Mouse (Mus musculus) thymus, adult 2 months (tissue): ENCODE measurements around the gene Map4k4. TPM values are rescaled to one million over a fixed set of nuclear protein-coding genes. Genes with fewer than 3 reads are reported as not detected.

Experiments used
- DNase-seq: peaks from one replicate; pipeline ENCODE4 v3.0.0; 2021
- H3K27ac ChIP-seq: fragments of 200-500 bp; 2 replicates; pipeline ENCODE4 v1.5.1; 2012; ENCODE audit warnings: low read length, control low read depth; ENCODE audit not compliant: control insufficient read depth, insufficient read depth
- H3K27me3 ChIP-seq: fragments of 200-500 bp; 2 replicates; pipeline ENCODE4 v1.6.1; 2012; ENCODE audit warnings: mild to moderate bottlenecking, low read length, moderate library complexity, mixed read lengths; ENCODE audit not compliant: control insufficient read depth, insufficient read depth
- H3K36me3 ChIP-seq: fragments of 200-500 bp; 2 replicates; pipeline ENCODE4 v1.6.1; 2012; ENCODE audit warnings: mild to moderate bottlenecking, low read length, moderate library complexity; ENCODE audit not compliant: control insufficient read depth, insufficient read depth
- H3K4me1 ChIP-seq: fragments of 200-500 bp; replicated peaks from 2 replicates; pipeline ENCODE4 v1.6.1; 2012; ENCODE audit warnings: low read length; ENCODE audit not compliant: control insufficient read depth, insufficient read depth
- H3K4me3 ChIP-seq: fragments of 200-500 bp; 2 replicates; pipeline ENCODE4 v1.5.1; 2012; ENCODE audit warnings: mild to moderate bottlenecking, low read length, control low read depth, moderate library complexity; ENCODE audit not compliant: control insufficient read depth, insufficient read depth
- CTCF ChIP-seq: fragments of 200-500 bp; IDR thresholded peaks from 2 replicates; pipeline ENCODE4 v1.5.1; 2012; ENCODE audit warnings: mild to moderate bottlenecking, control low read depth, low read length, moderate library complexity, borderline replicate concordance; ENCODE audit not compliant: control insufficient read depth, poor library complexity, insufficient read depth; ENCODE audit errors: extremely low read depth
- POLR2A ChIP-seq: fragments of 200-500 bp; IDR thresholded peaks from 2 replicates; pipeline ENCODE4 v1.6.1; 2012; ENCODE audit warnings: mild to moderate bottlenecking, low read length, control low read depth, moderate library complexity; ENCODE audit not compliant: control insufficient read depth, poor library complexity, insufficient read depth; ENCODE audit errors: extremely low read depth
- WGBS: fragments of 180-500 bp; shearing (Covaris S2); methylation state at CpG from one replicate; pipeline ENCODE4 v1.1.7; 2018; 5-methylcytosine and 5-hydroxymethylcytosine counted together
- polyA plus RNA-seq: library from polyadenylated mRNA; depleted of rRNA; stranded (reverse); fragments of >200 nt; gene quantifications from 2 replicates; pipeline ENCODE4 v1.2.3, GENCODE M21; 2012

Gene Map4k4
- polyA plus RNA-seq, 1 experiment, result 167 TPM

DNA sequence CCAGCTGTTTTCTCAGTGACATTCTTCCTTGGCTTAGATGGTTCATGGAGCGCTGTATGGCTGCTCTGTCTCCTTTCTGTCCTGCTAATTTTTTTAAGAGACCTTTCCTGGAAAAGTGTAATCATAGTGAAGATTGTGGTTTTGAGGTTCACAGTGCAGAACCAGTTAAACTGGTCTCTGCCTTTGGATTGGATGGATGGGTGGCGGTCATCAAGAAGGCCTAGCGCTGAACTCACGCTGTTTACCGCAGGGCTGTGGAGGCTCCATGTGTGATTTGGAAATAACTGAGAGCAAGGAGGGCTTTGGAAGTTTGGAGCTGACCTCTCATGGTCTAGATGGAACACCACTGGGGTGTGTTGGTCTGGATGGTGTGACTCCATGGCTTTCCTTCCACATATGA, 56.0 kb downstream of the Map4k4 start:
- TF ChIP-seq CTCF (no peak), POLR2A (no peak)
- no peak overlapping the region for H3K27ac ChIP-seq
- no peaks in the 10 kb centered on the region for H3K27me3 ChIP-seq
- no peak overlapping the region for H3K4me3 ChIP-seq
- H3K36me3 ChIP-seq, result no peaks in the 10 kb centered on the region
- 95% methylated on average over 5 of the region's 5 CpGs for WGBS
- H3K4me1 ChIP-seq, result peaks cover 54% of the 10 kb centered on the region
- DNase-seq, result no peak

DNA sequence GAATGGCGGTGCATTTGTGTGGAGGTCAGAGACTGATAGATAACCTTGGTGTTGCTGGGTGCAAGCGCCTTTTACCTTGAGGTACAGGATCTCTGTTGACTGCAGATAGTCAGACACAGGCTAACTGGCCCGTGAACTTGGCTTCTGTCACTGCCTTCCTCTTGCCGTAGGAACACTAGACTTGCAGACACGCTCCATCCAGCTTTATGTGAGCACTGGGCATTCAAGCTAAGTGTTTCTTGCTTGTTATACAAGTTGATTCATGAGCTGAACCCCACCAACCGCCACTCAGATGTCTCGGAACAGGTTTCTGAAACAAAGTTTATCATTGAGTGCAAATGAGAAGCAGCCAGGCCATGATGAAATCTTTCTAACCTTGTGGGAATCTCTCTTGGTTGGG, 57.3 kb downstream of the Map4k4 start:
- H3K27ac ChIP-seq, result no peak overlapping the region
- 89% methylated on average over 7 of the region's 7 CpGs for WGBS
- peaks cover 10% of the 10 kb centered on the region; the same call in 1 of the 2 replicates for H3K36me3 ChIP-seq
- no peaks in the 10 kb centered on the region for H3K27me3 ChIP-seq
- peaks cover 46% of the 10 kb centered on the region for H3K4me1 ChIP-seq
- DNase-seq, result no peak
- TF ChIP-seq POLR2A, result no peak
- no peak for TF ChIP-seq CTCF
- H3K4me3 ChIP-seq, result no peak overlapping the region

DNA sequence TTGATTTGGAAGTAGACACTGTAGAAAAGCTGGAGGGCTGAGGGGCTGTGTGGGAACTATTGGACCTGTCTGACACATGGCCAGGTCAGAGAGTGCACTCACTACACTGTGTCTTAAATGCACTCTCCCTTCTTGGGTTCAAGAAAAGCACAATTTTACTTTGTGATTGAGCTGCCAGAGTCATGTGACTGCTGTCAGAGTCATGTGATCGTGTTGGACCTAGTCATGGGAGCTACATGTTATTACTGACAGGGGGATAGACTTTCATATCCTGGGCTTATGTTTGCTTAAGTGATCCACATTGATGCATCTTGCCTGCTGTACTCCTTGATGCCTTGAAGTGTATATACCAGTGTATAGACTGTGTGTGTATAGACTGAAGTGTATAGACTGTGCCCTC, 59.9 kb downstream of the Map4k4 start:
- Histone ChIP-seq H3K4me1 (peaks cover 32% of the 10 kb centered on the region), H3K36me3 (peaks cover 13% of the 10 kb centered on the region; the same call in 1 of the 2 replicates), H3K27ac (no peak overlapping the region), H3K4me3 (no peak overlapping the region), H3K27me3 (no peaks in the 10 kb centered on the region)
- WGBS, result 87% methylated on average over 1 of the region's 1 CpGs
- no peak for DNase-seq
- no peak for TF ChIP-seq POLR2A
- no peak for TF ChIP-seq CTCF

DNA sequence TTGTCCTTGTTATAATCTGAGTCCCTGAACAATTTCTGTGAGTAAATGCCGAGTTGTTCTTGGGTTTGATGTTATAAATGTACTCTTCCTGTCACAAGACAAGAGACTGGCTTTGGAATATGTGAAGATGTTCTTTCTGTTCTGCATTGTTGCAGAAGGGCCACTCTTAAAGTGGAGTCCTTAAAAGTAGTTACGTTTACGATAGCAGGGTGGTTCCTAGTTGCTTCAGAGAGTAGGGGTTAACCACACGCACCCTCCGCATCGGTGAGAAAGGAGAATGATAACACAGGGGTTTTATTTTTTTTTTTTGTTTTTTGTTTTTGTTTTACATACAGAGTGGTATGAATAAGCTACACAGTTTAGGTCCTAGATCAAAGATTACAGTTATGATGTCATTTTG, 60.4 kb downstream of the Map4k4 start:
- Histone ChIP-seq H3K27me3 (no peaks in the 10 kb centered on the region), H3K4me1 (peaks cover 31% of the 10 kb centered on the region), H3K4me3 (no peak overlapping the region), H3K36me3 (peaks cover 13% of the 10 kb centered on the region; the same call in 1 of the 2 replicates), H3K27ac (no peak overlapping the region)
- no peak for TF ChIP-seq CTCF
- no peak for TF ChIP-seq POLR2A
- 67% methylated on average over 6 of the region's 6 CpGs for WGBS
- no peak for DNase-seq

- no peaks in the 10 kb centered on the region for H3K27me3 ChIP-seq
- no peak for TF ChIP-seq POLR2A
- H3K4me1 ChIP-seq, result peaks cover 24% of the 10 kb centered on the region
- no peak overlapping the region for H3K27ac ChIP-seq
- H3K4me3 ChIP-seq, result no peak overlapping the region
- H3K36me3 ChIP-seq, result peaks cover 13% of the 10 kb centered on the region; the same call in 1 of the 2 replicates
- DNase-seq, result no peak
- 96% methylated on average over 4 of the region's 4 CpGs for WGBS
Observed at GRCm38 (mm10) chr1:39962321-39962720, 61.6 kb downstream of the Map4k4 start.

DNA sequence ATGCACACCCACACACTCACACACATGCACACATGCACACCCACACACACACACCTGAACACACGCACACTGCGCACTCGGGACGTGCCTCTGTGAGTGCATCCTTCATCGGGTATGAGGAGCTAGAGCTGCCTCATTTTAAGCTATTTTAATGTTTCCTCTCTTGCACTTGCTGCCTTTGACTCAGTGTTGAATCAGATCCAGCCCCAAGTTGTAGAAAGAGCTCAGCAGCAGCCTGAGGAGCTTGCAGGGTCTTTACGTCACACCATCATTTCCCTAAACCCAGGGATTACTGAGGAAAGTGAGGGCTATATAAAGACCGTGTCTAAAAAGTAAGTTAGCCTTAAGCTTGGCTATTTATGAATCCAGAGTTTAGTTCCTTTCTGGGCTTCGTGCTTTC, 62.1 kb downstream of the Map4k4 start:
- peaks cover 13% of the 10 kb centered on the region; the same call in 1 of the 2 replicates for H3K36me3 ChIP-seq
- H3K27me3 ChIP-seq, result no peaks in the 10 kb centered on the region
- H3K4me3 ChIP-seq, result no peak overlapping the region
- peaks cover 20% of the 10 kb centered on the region for H3K4me1 ChIP-seq
- no peak for TF ChIP-seq POLR2A
- no peak for TF ChIP-seq CTCF
- 92% methylated on average over 8 of the region's 8 CpGs for WGBS
- DNase-seq, result no peak
- H3K27ac ChIP-seq, result no peak overlapping the region

GRCm38 (mm10) chr1:39963821-39964220, 63.1 kb downstream of the Map4k4 start:
- no peak overlapping the region for H3K27ac ChIP-seq
- peaks cover 13% of the 10 kb centered on the region; the same call in 1 of the 2 replicates for H3K36me3 ChIP-seq
- H3K4me3 ChIP-seq, result no peak overlapping the region
- 74% methylated on average over 3 of the region's 3 CpGs for WGBS
- no peak for TF ChIP-seq CTCF
- no peak for TF ChIP-seq POLR2A
- peaks cover 16% of the 10 kb centered on the region for H3K4me1 ChIP-seq
- no peak for DNase-seq
- H3K27me3 ChIP-seq, result no peaks in the 10 kb centered on the region
